In genomic region chr7:65803422-65804303, GRCm38 (mm10) we compare ENCODE assay signal across 9 mouse cellular contexts. TPM values are rescaled to one million over a fixed set of nuclear protein-coding genes. Genes with fewer than 3 reads are reported as not detected.
DNase-seq lines count a peak whose midpoint lies in the region; ATAC-seq and TF ChIP-seq lines count a peak whose summit lies in the region.
"Had no signal": no experiment of that assay in that cellular context is flagged by ENCODE, and none has a peak within 500 bp of the region (broad histone marks: within the 10 kb centered on the region; RNA-seq: fewer than 3 reads in every experiment).

No protein-coding gene starts in this region.

- ATAC-seq in midbrain, embryonic 16.5 days, result peak; percentile 11; the same call in 1 of the 2 replicates
- no peak for ATAC-seq in midbrain, embryonic 11.5 days (ENCODE audit: low FRiP score)
- ATAC-seq in intestine, postnatal 0 days, result peak; percentile 56
- peak; percentile 75 for ATAC-seq in liver, embryonic 13.5 days (ENCODE audit: low read depth)

- H3K4me3 ChIP-seq in midbrain, embryonic 16.5 days (ENCODE audit: low read depth, low read length), result no peak overlapping the region
- no peak overlapping the region for H3K4me3 ChIP-seq in midbrain, embryonic 11.5 days (ENCODE audit: low read depth, low read length)
- H3K4me3 ChIP-seq in intestine, postnatal 0 days (ENCODE audit: low read depth, low read length), result no peak overlapping the region
- H3K4me3 ChIP-seq in liver, embryonic 13.5 days (replicated peaks), result no peak overlapping the region

- no peaks in the 10 kb centered on the region for H3K9me3 ChIP-seq in midbrain, embryonic 16.5 days (replicated peaks; ENCODE audit: control insufficient read depth, low read length, poor library complexity, severe bottlenecking)
- H3K9me3 ChIP-seq in midbrain, embryonic 11.5 days (ENCODE audit: control insufficient read depth, low read length), result no peaks in the 10 kb centered on the region
- H3K9me3 ChIP-seq in intestine, postnatal 0 days (ENCODE audit: control insufficient read depth), result no peaks in the 10 kb centered on the region
- no peaks in the 10 kb centered on the region for H3K9me3 ChIP-seq in liver, embryonic 13.5 days (replicated peaks)

- no peak overlapping the region for H3K4me2 ChIP-seq in midbrain, embryonic 16.5 days (ENCODE audit: low read length)
- no peak overlapping the region for H3K4me2 ChIP-seq in midbrain, embryonic 11.5 days
- H3K4me2 ChIP-seq in intestine, postnatal 0 days (replicated peaks; ENCODE audit: low read depth), result peak overlapping the region; percentile 9; the same call in 1 of the 2 replicates
- H3K4me2 ChIP-seq in liver, embryonic 13.5 days, result peak overlapping the region; percentile 12; the same call in 1 of the 2 replicates

- 68% methylated on average over 11 of the region's 11 CpGs for WGBS in midbrain, embryonic 16.5 days
- 61% methylated on average over 11 of the region's 11 CpGs for WGBS in midbrain, embryonic 11.5 days
- WGBS in intestine, postnatal 0 days, result 18% methylated on average over 11 of the region's 11 CpGs
- 53% methylated on average over 11 of the region's 11 CpGs for WGBS in liver, embryonic 13.5 days (ENCODE audit: insufficient replicate concordance)

- no peaks in the 10 kb centered on the region for H3K27me3 ChIP-seq in midbrain, embryonic 16.5 days (ENCODE audit: control insufficient read depth, insufficient read depth, low read depth, low read length)
- no peaks in the 10 kb centered on the region for H3K27me3 ChIP-seq in midbrain, embryonic 11.5 days (ENCODE audit: control insufficient read depth, insufficient read depth, low read length)
- no peaks in the 10 kb centered on the region for H3K27me3 ChIP-seq in intestine, postnatal 0 days (replicated peaks; ENCODE audit: control insufficient read depth, insufficient read depth, low read length)
- no peaks in the 10 kb centered on the region for H3K27me3 ChIP-seq in liver, embryonic 13.5 days

- H3K27ac ChIP-seq in midbrain, embryonic 16.5 days (ENCODE audit: low read length), result no peak overlapping the region
- no peak overlapping the region for H3K27ac ChIP-seq in midbrain, embryonic 11.5 days (ENCODE audit: low read depth, low read length)
- H3K27ac ChIP-seq in intestine, postnatal 0 days (ENCODE audit: low read depth, low read length), result peak overlapping the region; percentile 28; the same call in 1 of the 2 replicates
- H3K27ac ChIP-seq in liver, embryonic 13.5 days, result peak overlapping the region; percentile 51; the same call in 1 of the 2 replicates

- H3K36me3 ChIP-seq in midbrain, embryonic 16.5 days (ENCODE audit: control insufficient read depth, insufficient read depth, low read length), result no peaks in the 10 kb centered on the region
- no peaks in the 10 kb centered on the region for H3K36me3 ChIP-seq in midbrain, embryonic 11.5 days (ENCODE audit: control insufficient read depth, insufficient read depth, low read length)
- no peaks in the 10 kb centered on the region for H3K36me3 ChIP-seq in intestine, postnatal 0 days (ENCODE audit: control insufficient read depth, insufficient read depth)
- no peaks in the 10 kb centered on the region for H3K36me3 ChIP-seq in liver, embryonic 13.5 days

- H3K4me1 ChIP-seq in midbrain, embryonic 16.5 days (ENCODE audit: control insufficient read depth, insufficient read depth, low read length), result no peaks in the 10 kb centered on the region
- 0 out of 2 replicates have a peak, but pooled peaks cover 3% of the 10 kb centered on the region for H3K4me1 ChIP-seq in midbrain, embryonic 11.5 days (ENCODE audit: control insufficient read depth, insufficient read depth, low read length)
- peaks cover 15% of the 10 kb centered on the region; the same call in 1 of the 2 replicates for H3K4me1 ChIP-seq in intestine, postnatal 0 days (replicated peaks; ENCODE audit: control insufficient read depth, insufficient read depth, low read length)
- H3K4me1 ChIP-seq in liver, embryonic 13.5 days (replicated peaks), result peaks cover 5% of the 10 kb centered on the region; the same call in 1 of the 2 replicates

- H3K9ac ChIP-seq in midbrain, embryonic 16.5 days (ENCODE audit: low read depth, low read length), result no peak overlapping the region
- no peak overlapping the region for H3K9ac ChIP-seq in midbrain, embryonic 11.5 days (ENCODE audit: low read length)
- no peak overlapping the region for H3K9ac ChIP-seq in intestine, postnatal 0 days (ENCODE audit: low read depth, low read length)
- H3K9ac ChIP-seq in liver, embryonic 13.5 days, result no peak overlapping the region

- no peak for TF ChIP-seq CTCF in intestine, postnatal 0 days (IDR thresholded peaks at IDR 0.05; ENCODE audit: low read depth)

- no peak for DNase-seq in midbrain, embryonic 11.5 days (ENCODE audit: low spot score, missing footprints)
- DNase-seq in liver, embryonic 13.5 days, result no peak
- DNase-seq in yolk sac, embryonic 10.5 days (ENCODE audit: low spot score), result peak; percentile 47
- no peak for DNase-seq in layer of hippocampus, adult 11-12 months (ENCODE audit: low spot score)
- no peak for DNase-seq in left cerebral cortex, adult 18-20 months (ENCODE audit: low spot score in 2 of 2)
- no peak for DNase-seq in thymus, postnatal 4 days
- DNase-seq: right cerebral cortex, postnatal 25 days had no signal

RNA-seq across cellular contexts. Expression of gene Pcsk6, which starts 57.9 kb away (rescaled TPM):
- polyA plus RNA-seq in midbrain, embryonic 16.5 days (2015; fragmentation: Nextera tagmentation; extraction: Ambion mirVana), result 0.82 and 1.2 TPM in 2 replicates
- polyA plus RNA-seq in midbrain, embryonic 11.5 days (2014; fragmentation: Nextera tagmentation; extraction: Ambion mirVana), result 0.69 and 0.85 TPM in 2 replicates
- 4.7 and 5.3 TPM in 2 replicates for polyA plus RNA-seq in intestine, postnatal 0 days (2015; fragmentation: Nextera tagmentation; extraction: Ambion mirVana)
- 0.51 and 0.63 TPM in 2 replicates for polyA plus RNA-seq in liver, embryonic 13.5 days (2015; fragmentation: Nextera tagmentation; extraction: Ambion mirVana)
- 10 to 100 TPM in 1 of 2 experiments, 1 to 10 TPM in 1; 8.3 to 11.7 TPM for total RNA-seq in left cerebral cortex, adult 18-20 months (2021)

Comparison
In these comparisons a context has a peak if more than half of its experiments do, and no peak if none do; other contexts are left out.
1. H3K27ac ChIP-seq: peak in intestine, postnatal 0 days (single experiment) and liver, embryonic 13.5 days (single experiment); none in midbrain, embryonic 16.5 days (single experiment) and midbrain, embryonic 11.5 days (single experiment).
2. H3K4me2 ChIP-seq: peak in intestine, postnatal 0 days (single experiment) and liver, embryonic 13.5 days (single experiment); none in midbrain, embryonic 16.5 days (single experiment) and midbrain, embryonic 11.5 days (single experiment).